Mouse (Mus musculus) heart, embryonic 11.5 days (tissue): ENCODE data around the gene Spata20. TPM values are rescaled to one million over a fixed set of nuclear protein-coding genes. Genes with fewer than 3 reads are reported as not detected.

Experiments
- ATAC-seq: fragments of 200-750 bp; cut with Nextera tagmentation; replicated peaks from 2 replicates; pipeline ENCODE4 v1.8.0; 2017; ENCODE audit warnings: moderate library complexity; ENCODE audit not compliant: insufficient number of reproducible peaks, low FRiP score, low TSS enrichment
- H3K27ac ChIP-seq: fragments of 300-500 bp; sonication (generic); 2 replicates; pipeline ENCODE4 v1.5.1; 2014; ENCODE audit warnings: mild to moderate bottlenecking, low read depth, low read length
- H3K27me3 ChIP-seq: fragments of 300-500 bp; sonication (generic); 2 replicates; pipeline ENCODE4 v1.6.1; 2014; ENCODE audit warnings: mild to moderate bottlenecking, low read length, mixed read lengths; ENCODE audit not compliant: control insufficient read depth, insufficient read depth
- H3K36me3 ChIP-seq: fragments of 300-500 bp; sonication (generic); 2 replicates; pipeline ENCODE4 v1.6.1; 2014; ENCODE audit warnings: mild to moderate bottlenecking, low read length, moderate library complexity, mixed read lengths; ENCODE audit not compliant: control insufficient read depth, insufficient read depth
- H3K4me1 ChIP-seq: fragments of 300-500 bp; sonication (generic); 2 replicates; pipeline ENCODE4 v1.6.1; 2014; ENCODE audit warnings: low read length; ENCODE audit not compliant: control insufficient read depth, insufficient read depth
- H3K4me2 ChIP-seq: fragments of 300-500 bp; sonication (generic); 2 replicates; pipeline ENCODE4 v1.6.1; 2014; ENCODE audit warnings: mild to moderate bottlenecking, moderate library complexity
- H3K4me3 ChIP-seq: fragments of 300-500 bp; sonication (generic); 2 replicates; pipeline ENCODE4 v1.5.1; 2014; ENCODE audit warnings: low read depth, low read length
- H3K9ac ChIP-seq: fragments of 300-500 bp; sonication (generic); 2 replicates; pipeline ENCODE4 v1.6.1; 2014; ENCODE audit warnings: mild to moderate bottlenecking, low read depth, low read length, moderate library complexity
- H3K9me3 ChIP-seq: fragments of 300-500 bp; sonication (generic); replicated peaks from 2 replicates; pipeline ENCODE4 v1.6.1; 2016; ENCODE audit warnings: low read length; ENCODE audit not compliant: control insufficient read depth
- WGBS: fragments of 180-500 bp; shearing (Covaris S2); extraction: QIAGEN DNeasy Blood & Tissue Kit; methylation state at CpG from one replicate; pipeline ENCODE4 v1.1.7; 2014; ENCODE audit not compliant: insufficient replicate concordance; 5-methylcytosine and 5-hydroxymethylcytosine counted together
- polyA plus RNA-seq: library from polyadenylated mRNA; unstranded; fragments of >200 nt; fragmentation: Nextera tagmentation; extraction: Ambion mirVana; gene quantifications from 2 replicates; pipeline ENCODE4 v1.2.1, GENCODE M21; 2014

The Spata20 gene
- polyA plus RNA-seq: 0.15 TPM in 1 of 2 replicates, not detected in the other

- WGBS: 2% methylated on average over 24 of the region's 24 CpGs
- H3K4me1 ChIP-seq: peaks cover 2% of the 10 kb centered on the region; the same call in 1 of the 2 replicates
- H3K4me3 ChIP-seq: peak within 1 kb of the TSS; percentile 13; the same call in 1 of the 2 replicates
- no peak within 1 kb of the TSS for H3K27ac ChIP-seq
- H3K9ac ChIP-seq: no peak within 1 kb of the TSS
- H3K36me3 ChIP-seq: no peaks in the 10 kb centered on the region
- H3K4me2 ChIP-seq: peak within 1 kb of the TSS; percentile 49
- peaks cover 34% of the 10 kb centered on the region for H3K27me3 ChIP-seq
- no peaks in the 10 kb centered on the region for H3K9me3 ChIP-seq
- ATAC-seq: no peak
Measured at GRCm38 (mm10) chr11:94486001-94486400, at the start of gene Spata20. Gene Spata20 (minus strand): TSS chr11:94486179.

DNA sequence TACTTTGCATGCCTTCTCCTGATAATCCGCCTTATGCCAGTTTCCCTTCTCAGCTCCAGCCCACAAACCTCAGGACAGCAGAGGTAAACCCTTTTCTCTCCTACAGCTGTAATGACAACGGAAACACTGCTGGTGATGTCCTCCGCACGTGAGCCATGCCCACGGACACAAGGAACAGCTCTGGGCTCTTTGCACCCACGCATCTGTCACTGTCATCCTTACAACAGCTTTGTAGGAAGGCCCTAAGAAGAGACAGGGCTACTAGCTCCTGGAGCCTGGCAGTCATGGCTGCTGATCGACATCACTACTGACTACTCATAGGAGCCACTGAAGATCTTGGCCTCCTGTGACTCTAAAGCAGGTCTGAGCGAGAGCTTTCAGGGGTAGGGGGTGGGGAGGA is 47.2 kb upstream of the Spata20 start:
- WGBS: 72% methylated on average over 8 of the region's 8 CpGs
- Histone ChIP-seq H3K9ac (no peak overlapping the region), H3K36me3 (no peaks in the 10 kb centered on the region), H3K4me1 (no peaks in the 10 kb centered on the region), H3K9me3 (no peaks in the 10 kb centered on the region), H3K27me3 (no peaks in the 10 kb centered on the region), H3K4me3 (no peak overlapping the region), H3K27ac (no peak overlapping the region), H3K4me2 (no peak overlapping the region)
- no peak for ATAC-seq

- Histone ChIP-seq H3K27me3 (no peaks in the 10 kb centered on the region), H3K9ac (no peak overlapping the region), H3K36me3 (no peaks in the 10 kb centered on the region), H3K4me3 (no peak overlapping the region), H3K27ac (no peak overlapping the region), H3K4me1 (peaks cover 4% of the 10 kb centered on the region; the same call in 1 of the 2 replicates), H3K4me2 (no peak overlapping the region), H3K9me3 (no peaks in the 10 kb centered on the region)
- no peak for ATAC-seq
- 50% methylated on average over 3 of the region's 3 CpGs for WGBS
Measured at GRCm38 (mm10) chr11:94528879-94529278, 42.9 kb upstream of the Spata20 start.

DNA sequence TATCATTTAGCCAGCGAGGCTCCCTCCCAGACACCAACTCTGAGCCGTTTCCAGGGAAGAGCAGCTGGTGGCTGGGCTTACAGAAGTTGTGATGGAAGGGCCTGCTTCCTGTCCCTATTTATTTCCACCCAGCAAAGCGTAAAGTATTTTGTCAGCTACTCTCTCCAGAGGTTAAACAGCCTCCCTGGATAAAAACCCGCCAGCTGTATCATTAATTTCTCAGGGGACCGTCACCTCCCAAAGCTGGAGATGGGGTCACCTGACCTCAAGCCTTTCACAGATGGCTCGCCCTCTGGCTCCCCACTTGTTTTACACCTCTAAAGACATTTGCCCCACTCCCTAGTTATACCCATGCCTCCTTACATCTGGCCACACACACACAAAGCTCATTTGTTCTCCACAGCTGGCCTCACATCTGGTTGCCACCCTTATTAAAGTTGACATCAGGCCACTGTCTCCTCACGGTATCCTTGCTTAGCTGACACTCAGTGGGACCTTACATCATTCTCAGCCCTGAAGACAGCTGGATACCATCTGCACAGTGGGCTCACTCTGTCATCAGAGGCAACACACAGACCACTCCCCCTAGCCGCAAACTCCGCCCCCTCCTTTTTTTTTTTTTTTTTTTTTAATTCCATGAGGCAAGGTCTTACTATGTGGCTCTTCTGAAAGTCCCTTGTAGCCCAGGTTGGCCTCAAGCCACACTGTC is 40.3 kb upstream of the Spata20 start:
- WGBS: 59% methylated on average over 9 of the region's 9 CpGs
- H3K36me3 ChIP-seq: no peaks in the 10 kb centered on the region
- ATAC-seq: no peak
- H3K4me3 ChIP-seq: no peak overlapping the region
- no peaks in the 10 kb centered on the region for H3K27me3 ChIP-seq
- H3K4me2 ChIP-seq: no peak overlapping the region
- no peak overlapping the region for H3K9ac ChIP-seq
- H3K9me3 ChIP-seq: no peaks in the 10 kb centered on the region
- H3K27ac ChIP-seq: no peak overlapping the region
- H3K4me1 ChIP-seq: peaks cover 18% of the 10 kb centered on the region

DNA sequence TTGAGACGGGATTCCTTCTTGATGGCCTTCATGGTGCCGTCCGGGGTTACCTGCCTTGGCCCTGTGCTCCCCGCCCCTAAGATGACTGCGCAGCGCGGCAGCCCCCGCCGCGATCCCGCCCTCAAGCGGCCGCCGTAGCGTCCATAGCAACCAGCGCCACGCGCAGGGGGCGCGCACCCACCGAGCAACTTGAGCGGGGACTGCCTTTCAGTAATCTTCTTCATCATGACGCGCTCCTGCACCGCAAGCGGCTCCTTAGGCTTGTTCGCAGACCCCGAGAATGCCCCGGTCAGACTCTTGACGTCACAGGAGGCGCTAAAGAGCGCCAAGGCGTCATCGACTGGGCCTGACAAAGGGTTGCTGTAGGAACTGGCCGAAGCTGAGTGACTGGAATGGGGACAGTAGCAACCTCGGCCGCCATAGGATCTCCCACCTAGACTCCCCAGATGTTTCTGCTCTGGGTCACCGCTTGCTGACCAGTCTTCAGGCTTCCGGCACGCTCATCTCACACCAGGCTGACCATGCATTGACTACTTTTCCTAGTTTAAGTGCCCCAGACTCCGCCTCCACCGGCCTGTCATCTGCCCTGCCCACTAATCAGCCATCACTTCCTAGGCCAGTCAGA is 35.4 kb upstream of the Spata20 start, which contains the start of gene Mycbpap:
Gene Mycbpap (minus strand): TSS at position 524 of the 625 bp plus-strand sequence.
- peak within 1 kb of the TSS; percentile 91 for H3K4me2 ChIP-seq
- H3K4me1 ChIP-seq: peaks cover 21% of the 10 kb centered on the region
- H3K9me3 ChIP-seq: no peaks in the 10 kb centered on the region
- ATAC-seq: 0 out of 2 replicates have a peak, but pooled peaks have one; percentile 55
- H3K27me3 ChIP-seq: no peaks in the 10 kb centered on the region
- H3K36me3 ChIP-seq: no peaks in the 10 kb centered on the region
- peak within 1 kb of the TSS; percentile 74 for H3K9ac ChIP-seq
- peak within 1 kb of the TSS; percentile 65 for H3K27ac ChIP-seq
- WGBS: under 1% methylated on average over 42 of the region's 42 CpGs
- H3K4me3 ChIP-seq: peak within 1 kb of the TSS; percentile 68

GRCm38 (mm10) chr11:94513452-94513851 is 27.5 kb upstream of the Spata20 start:
- 52% methylated on average over 8 of the region's 9 CpGs for WGBS
- H3K36me3 ChIP-seq: no peaks in the 10 kb centered on the region
- no peaks in the 10 kb centered on the region for H3K4me1 ChIP-seq
- H3K4me2 ChIP-seq: no peak overlapping the region
- H3K27ac ChIP-seq: no peak overlapping the region
- no peak overlapping the region for H3K9ac ChIP-seq
- no peak overlapping the region for H3K4me3 ChIP-seq
- ATAC-seq: no peak
- H3K27me3 ChIP-seq: no peaks in the 10 kb centered on the region
- no peaks in the 10 kb centered on the region for H3K9me3 ChIP-seq

DNA sequence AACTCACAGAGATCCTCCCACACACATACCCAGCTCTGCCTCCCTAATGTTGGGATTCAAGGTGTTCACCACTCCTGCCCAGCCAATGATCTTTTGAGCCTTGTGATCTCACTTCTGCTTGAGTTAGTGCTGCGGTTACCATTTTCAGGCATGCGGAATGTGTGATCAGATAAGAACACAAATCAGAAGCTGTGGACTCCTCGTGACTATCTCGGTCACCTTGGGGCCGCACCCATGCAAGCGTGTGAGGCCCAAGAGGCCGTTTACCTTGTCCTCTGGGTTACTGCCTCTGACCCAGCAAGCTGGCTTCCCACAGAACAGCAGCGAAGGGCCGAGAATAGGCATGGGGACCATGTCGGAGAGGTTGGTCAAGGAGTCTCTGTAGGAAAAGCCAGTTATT is 23.0 kb upstream of the Spata20 start:
- Histone ChIP-seq H3K4me3 (no peak overlapping the region), H3K4me1 (no peaks in the 10 kb centered on the region), H3K27me3 (no peaks in the 10 kb centered on the region), H3K4me2 (no peak overlapping the region), H3K9ac (no peak overlapping the region), H3K36me3 (no peaks in the 10 kb centered on the region), H3K9me3 (no peaks in the 10 kb centered on the region), H3K27ac (no peak overlapping the region)
- WGBS: 71% methylated on average over 10 of the region's 10 CpGs
- no peak for ATAC-seq

- H3K9me3 ChIP-seq: no peaks in the 10 kb centered on the region
- ATAC-seq: no peak
- no peaks in the 10 kb centered on the region for H3K36me3 ChIP-seq
- peaks cover 14% of the 10 kb centered on the region for H3K27me3 ChIP-seq
- H3K4me3 ChIP-seq: no peak overlapping the region
- H3K4me2 ChIP-seq: no peak overlapping the region
- peaks cover 18% of the 10 kb centered on the region for H3K4me1 ChIP-seq
- no peak overlapping the region for H3K27ac ChIP-seq
- H3K9ac ChIP-seq: no peak overlapping the region
- 74% methylated on average over 8 of the region's 8 CpGs for WGBS
Measured at GRCm38 (mm10) chr11:94501482-94501881, 15.5 kb upstream of the Spata20 start.
